Mouse (Mus musculus): ENCODE measurements around the gene Majin.

DNA sequence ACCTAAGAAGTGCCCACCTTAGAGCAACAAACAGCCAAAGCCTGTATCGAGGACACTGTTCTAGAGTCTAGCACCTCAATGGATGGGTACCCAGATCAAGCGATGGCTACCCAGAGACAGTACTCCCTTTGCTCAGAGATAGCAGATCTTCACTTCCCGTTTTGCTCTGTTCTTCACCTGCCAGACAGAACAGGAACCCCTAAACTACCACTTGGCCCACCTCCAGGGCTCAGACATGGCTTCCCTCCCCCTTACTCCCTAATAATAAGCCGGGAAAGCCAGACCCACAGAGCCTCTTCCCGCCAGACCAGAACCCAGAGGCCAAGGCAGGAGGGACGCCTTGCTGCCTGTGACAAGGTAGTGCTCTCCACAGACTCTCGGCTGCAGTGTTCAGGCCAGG lies 52.7 kb downstream of the Majin start:
- TF ChIP-seq POLR2A (IDR thresholded peaks at IDR 0.05; ENCODE audit: extremely low read depth, insufficient read depth, low read length) = no peak
- TF ChIP-seq CTCF (IDR thresholded peaks at IDR 0.05; ENCODE audit: low read depth, low read length) = no peak

Measured in liver, adult 2 months (tissue).